Mouse (Mus musculus) urinary bladder, postnatal 0 days (tissue): Measurements from ENCODE around the gene Armc3. TPM values are rescaled to one million over a fixed set of nuclear protein-coding genes. Genes with fewer than 3 reads are reported as not detected.

ENCODE experiments used
- polyA plus RNA-seq: library from polyadenylated mRNA; unstranded; fragments of >200 nt; fragmentation: Nextera tagmentation; extraction: Ambion mirVana; gene quantifications from 2 replicates; pipeline ENCODE4 v1.2.1, GENCODE M21; 2015

The Armc3 gene
- not detected in 2 replicates for polyA plus RNA-seq

DNA sequence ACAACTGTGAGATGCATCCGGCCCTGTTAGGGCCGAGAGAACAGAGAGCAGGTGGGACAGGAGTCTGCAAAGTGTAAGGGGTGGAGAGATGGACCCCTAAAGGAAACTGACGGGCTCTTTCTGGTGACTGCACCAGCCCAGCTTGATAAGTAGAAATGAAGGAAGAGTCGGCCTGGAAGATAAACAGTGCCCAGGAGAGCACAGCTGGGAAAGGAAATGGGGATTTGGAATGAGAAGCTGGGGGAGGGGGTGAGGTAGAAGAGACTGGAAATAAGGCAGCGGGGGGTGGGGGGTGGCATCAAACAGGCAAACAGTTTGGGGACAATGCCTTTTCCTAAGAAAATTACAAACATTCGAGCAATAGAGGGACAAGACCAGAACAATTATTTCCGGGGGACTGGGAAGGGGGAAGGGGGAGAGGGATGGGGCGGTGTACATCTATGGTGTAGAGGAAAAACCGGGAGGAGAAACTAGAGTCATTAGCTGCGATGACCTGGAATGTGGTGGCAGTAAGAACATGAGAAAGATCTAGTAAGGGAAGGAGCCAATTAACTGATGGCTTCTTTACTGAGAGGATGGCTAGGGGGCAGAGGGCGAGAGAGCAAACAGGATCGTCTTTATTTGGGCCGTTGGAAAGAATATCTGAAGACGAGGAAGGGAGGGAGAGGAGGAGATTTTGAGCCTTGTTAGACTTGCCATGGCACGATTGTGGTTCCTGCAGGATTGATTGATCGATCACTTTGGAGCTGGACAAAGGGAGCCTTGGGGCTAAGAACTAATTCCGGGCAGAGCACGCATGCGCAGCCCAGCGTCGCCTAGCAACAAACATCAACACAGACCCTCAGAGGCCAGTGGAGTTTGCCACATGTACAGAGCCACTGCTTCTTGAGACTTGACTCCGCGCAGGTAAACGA, at the start of gene Armc3:
Gene Armc3 (plus strand): TSS at position 851 of the 914 bp plus-strand sequence.

Other genes starting within 250 kb of the Armc3 start
- gene Pip4k2a, start 201.2 kb upstream of the Armc3 start, polyA plus RNA-seq, result 5.4 and 6.6 TPM in 2 replicates
- 0.50 and 0.76 TPM in 2 replicates for gene 4930426L09Rik, start 201.0 kb upstream of the Armc3 start, polyA plus RNA-seq
- gene Msrb2, start 172.1 kb downstream of the Armc3 start, polyA plus RNA-seq, result 9.2 and 12.9 TPM in 2 replicates
- gene Ptf1a, start 246.4 kb downstream of the Armc3 start, polyA plus RNA-seq, result not detected in 2 replicates